Comparison of ENCODE assay signal across 14 mouse cellular contexts in genomic region chr12:75726349-75726861, GRCm38 (mm10). TPM values are rescaled to one million over a fixed set of nuclear protein-coding genes. Genes with fewer than 3 reads are reported as not detected.
DNase-seq lines count a peak whose midpoint lies in the region; ATAC-seq and TF ChIP-seq lines count a peak whose summit lies in the region.
"Had no signal": no experiment of that assay in that cellular context is flagged by ENCODE, and none has a peak within 500 bp of the region (broad histone marks: within the 10 kb centered on the region; RNA-seq: fewer than 3 reads in every experiment).

No protein-coding gene starts in this region.

- no peak overlapping the region for H3K9ac ChIP-seq in kidney, embryonic 14.5 days (ENCODE audit: low read depth, low read length)
- H3K9ac ChIP-seq: liver, embryonic 13.5 days had no signal

- ATAC-seq in kidney, embryonic 14.5 days (ENCODE audit: low FRiP score, low TSS enrichment), result no peak

- no peak overlapping the region for H3K4me2 ChIP-seq in kidney, embryonic 14.5 days (replicated peaks; ENCODE audit: low read depth, low read length)

- H3K9me3 ChIP-seq in kidney, embryonic 14.5 days (ENCODE audit: control insufficient read depth, low read length), result no peaks in the 10 kb centered on the region
- H3K9me3 ChIP-seq: forebrain, embryonic 10.5 days; liver, embryonic 13.5 days had no signal

- 67% methylated on average over 8 of the region's 8 CpGs for WGBS in kidney, adult 2 months
- WGBS in kidney, embryonic 14.5 days, result 85% methylated on average over 8 of the region's 8 CpGs
- 15% methylated on average over 8 of the region's 8 CpGs for WGBS in bone marrow, adult 2 months

- H3K4me3 ChIP-seq in kidney, adult 2 months (ENCODE audit: insufficient read depth, low read depth, low read length), result no peak overlapping the region
- no peak overlapping the region for H3K4me3 ChIP-seq in kidney, embryonic 14.5 days (ENCODE audit: low read length)
- H3K4me3 ChIP-seq in bone marrow, adult 2 months (replicated peaks; ENCODE audit: control insufficient read depth, low read depth, low read length), result no peak overlapping the region
- H3K4me3 ChIP-seq: forebrain, embryonic 10.5 days; liver, embryonic 13.5 days had no signal

- no peaks in the 10 kb centered on the region for H3K36me3 ChIP-seq in kidney, adult 2 months (ENCODE audit: control insufficient read depth, insufficient read depth, low read length)
- no peaks in the 10 kb centered on the region for H3K36me3 ChIP-seq in kidney, embryonic 14.5 days (ENCODE audit: control insufficient read depth, insufficient read depth, low read length)

- peak; percentile 40 for DNase-seq in kidney, adult 2 months
- peak; percentile 90 for DNase-seq in A20 (ENCODE audit: low read depth, low spot score)
- peak; percentile 70 for DNase-seq in naive thymus-derived CD4-positive, alpha-beta T cell, adult 2 months (ENCODE audit: low read depth)
- no peak for DNase-seq in frontal cortex, postnatal 25 days (ENCODE audit: low spot score in 2 of 2)
- no peak for DNase-seq in urinary bladder, postnatal 10 days (ENCODE audit: low spot score)
- no peak for DNase-seq in kidney, adult 11 months
- DNase-seq: adrenal gland, postnatal 36 days; cerebellum, adult 2 months; heart, postnatal 14 days; liver, embryonic 13.5 days; retina, postnatal 1 day had no signal

- no peaks in the 10 kb centered on the region for H3K27me3 ChIP-seq in kidney, adult 2 months (replicated peaks; ENCODE audit: control insufficient read depth, insufficient read depth, low read length)
- no peaks in the 10 kb centered on the region for H3K27me3 ChIP-seq in kidney, embryonic 14.5 days (ENCODE audit: control insufficient read depth, insufficient read depth, low read length)
- H3K27me3 ChIP-seq: liver, embryonic 13.5 days had no signal

- H3K27ac ChIP-seq in kidney, adult 2 months (ENCODE audit: insufficient read depth, low read depth, low read length), result no peak overlapping the region
- no peak overlapping the region for H3K27ac ChIP-seq in kidney, embryonic 14.5 days (ENCODE audit: low read depth, low read length)
- H3K27ac ChIP-seq in bone marrow, adult 2 months (ENCODE audit: control insufficient read depth, insufficient read depth, low read depth, low read length, poor library complexity), result peak overlapping the region; percentile 27; the same call in 1 of the 2 replicates
- H3K27ac ChIP-seq: forebrain, embryonic 10.5 days had no signal

- H3K4me1 ChIP-seq in kidney, adult 2 months (ENCODE audit: control insufficient read depth, insufficient read depth, low read length), result peaks cover 11% of the 10 kb centered on the region; the same call in 1 of the 2 replicates
- H3K4me1 ChIP-seq in kidney, embryonic 14.5 days (ENCODE audit: control insufficient read depth, insufficient read depth, low read length), result no peaks in the 10 kb centered on the region
- peaks cover 1% of the 10 kb centered on the region; the same call in 1 of the 2 replicates for H3K4me1 ChIP-seq in bone marrow, adult 2 months (ENCODE audit: control insufficient read depth, insufficient read depth, low read length)

- TF ChIP-seq POLR2A in kidney, adult 2 months (IDR thresholded peaks at IDR 0.05; ENCODE audit: low read depth, low read length), result no peak
- no peak for TF ChIP-seq POLR2A in bone marrow, adult 2 months (IDR thresholded peaks at IDR 0.05; ENCODE audit: borderline replicate concordance, control insufficient read depth, low read depth, low read length)

- no peak for TF ChIP-seq CTCF in kidney, adult 2 months (conservative IDR thresholded peaks at IDR 0.05; ENCODE audit: insufficient read depth, insufficient read length, low read depth, low read length)
- no peak for TF ChIP-seq CTCF in bone marrow, adult 2 months (IDR thresholded peaks at IDR 0.05; ENCODE audit: control insufficient read depth, insufficient read depth, low read length)

RNA-seq across cellular contexts. Expression of gene Sgpp1, which starts 9.1 kb away (rescaled TPM):
- polyA plus RNA-seq in kidney, adult 2 months (2012; rRNA removed), result 77.7 and 78.3 TPM in 2 replicates
- 9.0 and 14.5 TPM in 2 replicates for polyA plus RNA-seq in kidney, embryonic 14.5 days (2014; fragmentation: Nextera tagmentation; extraction: Ambion mirVana)
- polyA plus RNA-seq in bone marrow, adult 2 months (2011; ENCODE audit: insufficient read depth, insufficient read length, low replicate concordance, missing spikeins), result 9.6 and 10.2 TPM in 2 replicates

RNA-seq across cellular contexts. Expression of gene Wdr89, which starts 57.1 kb away (rescaled TPM):
- 2.5 and 3.8 TPM in 2 replicates for polyA plus RNA-seq in kidney, adult 2 months (2012; rRNA removed)
- 14.7 and 15.7 TPM in 2 replicates for polyA plus RNA-seq in kidney, embryonic 14.5 days (2014; fragmentation: Nextera tagmentation; extraction: Ambion mirVana)
- 49.9 and 67.4 TPM in 2 replicates for polyA plus RNA-seq in bone marrow, adult 2 months (2011; ENCODE audit: insufficient read depth, insufficient read length, low replicate concordance, missing spikeins)

Comparison
In these comparisons a context has a peak if more than half of its experiments do, and no peak if none do; other contexts are left out.
1. DNase-seq: peak in kidney, adult 2 months (single experiment), A20 (single experiment) and naive thymus-derived CD4-positive, alpha-beta T cell, adult 2 months (single experiment); none in frontal cortex, postnatal 25 days (0 of 2), urinary bladder, postnatal 10 days (single experiment) and kidney, adult 11 months (single experiment).